Mouse (Mus musculus): ENCODE results near the gene H2-K1.

GRCm38 (mm10) chr17:33953310-33953709, 46.8 kb downstream of the H2-K1 start:
- TF ChIP-seq TAL1 (IDR thresholded peaks at IDR 0.05; ENCODE audit: low read length) (no peak), GATA1 (IDR thresholded peaks at IDR 0.05; ENCODE audit: low read length) (no peak)

All from erythroblast, embryonic 14.5 days (primary cell).